Mouse (Mus musculus) liver, postnatal 0 days (tissue): Measurements from ENCODE around the gene Foxe3.

Experiments used
- CTCF ChIP-seq: sonication (generic); IDR thresholded peaks from 2 replicates; pipeline ENCODE4 v1.5.1; 2016; ENCODE audit warnings: antibody characterized with exemption, low read depth
- EP300 ChIP-seq: IDR thresholded peaks from 2 replicates; pipeline ENCODE4 v1.6.1; 2016; ENCODE audit warnings: antibody characterized with exemption, low read depth, mild to moderate bottlenecking

DNA sequence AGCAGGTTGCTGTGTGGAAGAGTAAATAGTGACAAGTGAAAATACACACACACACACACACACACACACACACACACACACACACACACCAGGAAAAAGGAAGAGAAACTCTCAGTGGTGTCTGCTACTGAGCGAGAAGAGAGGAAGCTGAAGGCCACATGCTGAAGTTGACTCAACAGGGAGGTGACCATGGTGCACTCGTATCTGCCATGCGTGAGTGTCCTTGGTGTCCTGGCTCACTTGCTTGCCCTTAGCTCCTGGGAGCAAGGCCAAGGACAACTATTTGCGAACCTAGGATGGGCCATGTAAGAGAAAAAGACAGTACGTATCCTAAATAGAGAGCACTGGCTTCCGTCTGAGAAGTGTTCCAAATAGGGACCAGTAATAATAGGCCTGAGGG lies 8.4 kb upstream of the Foxe3 start:
- TF ChIP-seq CTCF = no peak
- TF ChIP-seq EP300 = no peak
